Mouse (Mus musculus): ENCODE measurements at regions not wholly inside any gene's neighbourhood (a gene's known extent, or its start where the extent isn't known, plus 50 kb on each side); places are given as distances from the start of the nearest gene placed in this dataset.

- TF ChIP-seq TCF12 (IDR thresholded peaks at IDR 0.05; ENCODE audit: low read depth, low read length) (no peak), MEF2A (IDR thresholded peaks at IDR 0.05; ENCODE audit: extremely low read depth, insufficient replicate concordance, low read depth, low read length, poor library complexity, severe bottlenecking) (no peak), GATA1 (IDR thresholded peaks at IDR 0.05; ENCODE audit: low read depth, low read length) (no peak), POLR2A (IDR thresholded peaks at IDR 0.05; ENCODE audit: control insufficient read depth in 1 of 2, insufficient read depth in 1 of 2, low read depth in 1 of 2, low read length in 2 of 2, poor library complexity in 1 of 2) (no peak)
Observed at GRCm38 (mm10) chr9:90699064-90699463, 428.5 kb upstream of the Tbc1d2b start.

All from MEL (cell line).